Mouse (Mus musculus): Measurements from ENCODE around the gene Mapk8ip1. TPM values are rescaled to one million over a fixed set of nuclear protein-coding genes. Genes with fewer than 3 reads are reported as not detected.

Mapk8ip1 gene
- total RNA-seq, 1 experiment from 2014 or later: 30.8 TPM

GRCm38 (mm10) chr2:92390206-92390930, 10.7 kb downstream of the Mapk8ip1 start:
- no peak for DNase-seq

GRCm38 (mm10) chr2:92389645-92390044, 11.4 kb downstream of the Mapk8ip1 start:
- DNase-seq: no peak

GRCm38 (mm10) chr2:92388891-92389641, 12.0 kb downstream of the Mapk8ip1 start:
- peak; percentile 83 for DNase-seq

GRCm38 (mm10) chr2:92388081-92388517, 13.0 kb downstream of the Mapk8ip1 start:
- no peak for DNase-seq

- no peak for DNase-seq
Observed at GRCm38 (mm10) chr2:92387646-92388045, 13.4 kb downstream of the Mapk8ip1 start.

- DNase-seq: no peak
Observed at GRCm38 (mm10) chr2:92386821-92387570, 14.1 kb downstream of the Mapk8ip1 start.

- DNase-seq: no peak
Observed at GRCm38 (mm10) chr2:92385113-92386051, 15.7 kb downstream of the Mapk8ip1 start.

- no peak for DNase-seq
Observed at GRCm38 (mm10) chr2:92384101-92384500, 17.0 kb downstream of the Mapk8ip1 start.

- no peak for DNase-seq
Observed at GRCm38 (mm10) chr2:92382759-92383158, 18.3 kb downstream of the Mapk8ip1 start.

- no peak for DNase-seq
Observed at GRCm38 (mm10) chr2:92381901-92382588, 19.0 kb downstream of the Mapk8ip1 start, which contains the start of gene 1700029I15Rik. TSS of gene 1700029I15Rik (plus strand) at chr2:92382538.

GRCm38 (mm10) chr2:92381161-92381560, 19.9 kb downstream of the Mapk8ip1 start:
- no peak for DNase-seq

GRCm38 (mm10) chr2:92380495-92381050, 20.5 kb downstream of the Mapk8ip1 start:
- DNase-seq: no peak

GRCm38 (mm10) chr2:92379783-92380494, 21.1 kb downstream of the Mapk8ip1 start:
- no peak for DNase-seq

GRCm38 (mm10) chr2:92377320-92377719, 23.7 kb downstream of the Mapk8ip1 start:
- no peak for DNase-seq

- DNase-seq: no peak
Observed at GRCm38 (mm10) chr2:92376300-92376699, 24.8 kb downstream of the Mapk8ip1 start.

- DNase-seq: no peak
Observed at GRCm38 (mm10) chr2:92375788-92376187, 25.3 kb downstream of the Mapk8ip1 start.

- DNase-seq: peak; percentile 94
Observed at GRCm38 (mm10) chr2:92375099-92375623, 25.9 kb downstream of the Mapk8ip1 start.

GRCm38 (mm10) chr2:92374514-92374913, 26.5 kb downstream of the Mapk8ip1 start, which contains the start of the genes Pex16 and Large2:
TSS of gene Pex16 (plus strand) at chr2:92374676.
TSS of gene Large2 (minus strand) at chr2:92374869.
- DNase-seq: peak; percentile 31

GRCm38 (mm10) chr2:92373437-92373813, 27.6 kb downstream of the Mapk8ip1 start:
- DNase-seq: no peak
